Mouse (Mus musculus): ENCODE data around the gene Kctd12. TPM values are rescaled to one million over a fixed set of nuclear protein-coding genes. Genes with fewer than 3 reads are reported as not detected.

The Kctd12 gene
- polyA plus RNA-seq (2012; rRNA removed): 44.6 and 45.8 TPM in 2 replicates

GRCm38 (mm10) chr14:102982627-102983540 is at the start of gene Kctd12:
Gene Kctd12 (minus strand): TSS chr14:102982637.

Other genes starting within 250 kb of the Kctd12 start
- gene Acod1, start 64.3 kb upstream of the Kctd12 start, polyA plus RNA-seq (2012; rRNA removed): 0.03 TPM in 1 of 2 replicates, not detected in the other
- 6.7 and 8.2 TPM in 2 replicates for gene Cln5, start 87.6 kb upstream of the Kctd12 start, polyA plus RNA-seq (2012; rRNA removed)
- gene Fbxl3, start 116.9 kb upstream of the Kctd12 start, polyA plus RNA-seq (2012; rRNA removed): 81.6 and 82.7 TPM in 2 replicates

All from central nervous system, embryonic 18 days (tissue).